Mouse (Mus musculus) myocyte (in vitro differentiated cells): Measurements from ENCODE around the gene Srpk2.

Source experiments
- E2F4 ChIP-seq: IDR thresholded peaks from one replicate; pipeline ENCODE4 v1.6.1; 2011; ENCODE audit warnings: mild to moderate bottlenecking, control low read depth, moderate library complexity; ENCODE audit not compliant: insufficient read depth
- MAX ChIP-seq: IDR thresholded peaks from one replicate; pipeline ENCODE4 v1.6.1; 2011; ENCODE audit warnings: low read depth, mild to moderate bottlenecking, control low read depth
- MYOD1 ChIP-seq, 3 experiments: IDR thresholded peaks; one replicate each; pipeline ENCODE4 v1.6.1; 2011; ENCODE audit warnings: control low read depth in 2 of 3, low read depth in 2 of 3, mild to moderate bottlenecking in 2 of 3, moderate library complexity in 1 of 3; ENCODE audit not compliant: insufficient read length in 2 of 3, control insufficient read depth in 1 of 3
- POLR2A ChIP-seq: IDR thresholded peaks from one replicate; pipeline ENCODE4 v1.6.1; 2011; ENCODE audit warnings: low read depth, mild to moderate bottlenecking, control low read depth, moderate library complexity; ENCODE audit not compliant: insufficient read length
- TCF12 ChIP-seq: IDR thresholded peaks from one replicate; pipeline ENCODE4 v1.6.1; 2011; ENCODE audit warnings: mild to moderate bottlenecking, control low read depth; ENCODE audit not compliant: poor library complexity, insufficient read depth, severe bottlenecking
- TCF3 ChIP-seq: IDR thresholded peaks from one replicate; pipeline ENCODE4 v1.6.1; 2011; ENCODE audit warnings: low read depth, control low read depth; ENCODE audit not compliant: insufficient read length

- no peak for TF ChIP-seq MAX
- no peak for TF ChIP-seq MYOD1 (IDR thresholded peaks at IDR 0.05; ENCODE audit: control insufficient read depth in 1 of 3, insufficient read length in 2 of 3, low read depth in 2 of 3)
- TF ChIP-seq E2F4: no peak
- TF ChIP-seq TCF12: no peak
- TF ChIP-seq POLR2A: no peak
- no peak for TF ChIP-seq TCF3
These were observed 33.7 kb upstream of the Srpk2 start for GRCm38 (mm10) chr5:23718182-23718534.
